Mouse (Mus musculus) thymus, adult 2 months (tissue): Measurements from ENCODE around the gene Fam178b. TPM values are rescaled to one million over a fixed set of nuclear protein-coding genes. Genes with fewer than 3 reads are reported as not detected.
A peak's percentile ranks its signal among the peaks of the same experiment; 100 is the strongest.

ENCODE experiments used
- DNase-seq: peaks from one replicate; pipeline ENCODE4 v3.0.0; 2021
- H3K27ac ChIP-seq: fragments of 200-500 bp; 2 replicates; pipeline ENCODE4 v1.5.1; 2012; ENCODE audit warnings: low read length, control low read depth; ENCODE audit not compliant: control insufficient read depth, insufficient read depth
- H3K27me3 ChIP-seq: fragments of 200-500 bp; 2 replicates; pipeline ENCODE4 v1.6.1; 2012; ENCODE audit warnings: mild to moderate bottlenecking, low read length, moderate library complexity, mixed read lengths; ENCODE audit not compliant: control insufficient read depth, insufficient read depth
- H3K36me3 ChIP-seq: fragments of 200-500 bp; 2 replicates; pipeline ENCODE4 v1.6.1; 2012; ENCODE audit warnings: mild to moderate bottlenecking, low read length, moderate library complexity; ENCODE audit not compliant: control insufficient read depth, insufficient read depth
- H3K4me1 ChIP-seq: fragments of 200-500 bp; replicated peaks from 2 replicates; pipeline ENCODE4 v1.6.1; 2012; ENCODE audit warnings: low read length; ENCODE audit not compliant: control insufficient read depth, insufficient read depth
- H3K4me3 ChIP-seq: fragments of 200-500 bp; 2 replicates; pipeline ENCODE4 v1.5.1; 2012; ENCODE audit warnings: mild to moderate bottlenecking, low read length, control low read depth, moderate library complexity; ENCODE audit not compliant: control insufficient read depth, insufficient read depth
- CTCF ChIP-seq: fragments of 200-500 bp; IDR thresholded peaks from 2 replicates; pipeline ENCODE4 v1.5.1; 2012; ENCODE audit warnings: mild to moderate bottlenecking, control low read depth, low read length, moderate library complexity, borderline replicate concordance; ENCODE audit not compliant: control insufficient read depth, poor library complexity, insufficient read depth; ENCODE audit errors: extremely low read depth
- POLR2A ChIP-seq: fragments of 200-500 bp; IDR thresholded peaks from 2 replicates; pipeline ENCODE4 v1.6.1; 2012; ENCODE audit warnings: mild to moderate bottlenecking, low read length, control low read depth, moderate library complexity; ENCODE audit not compliant: control insufficient read depth, poor library complexity, insufficient read depth; ENCODE audit errors: extremely low read depth
- WGBS: fragments of 180-500 bp; shearing (Covaris S2); methylation state at CpG from one replicate; pipeline ENCODE4 v1.1.7; 2018; 5-methylcytosine and 5-hydroxymethylcytosine counted together
- polyA plus RNA-seq: library from polyadenylated mRNA; depleted of rRNA; stranded (reverse); fragments of >200 nt; gene quantifications from 2 replicates; pipeline ENCODE4 v1.2.3, GENCODE M21; 2012

Gene Fam178b
- polyA plus RNA-seq, 1 experiment: 1.9 TPM

DNA sequence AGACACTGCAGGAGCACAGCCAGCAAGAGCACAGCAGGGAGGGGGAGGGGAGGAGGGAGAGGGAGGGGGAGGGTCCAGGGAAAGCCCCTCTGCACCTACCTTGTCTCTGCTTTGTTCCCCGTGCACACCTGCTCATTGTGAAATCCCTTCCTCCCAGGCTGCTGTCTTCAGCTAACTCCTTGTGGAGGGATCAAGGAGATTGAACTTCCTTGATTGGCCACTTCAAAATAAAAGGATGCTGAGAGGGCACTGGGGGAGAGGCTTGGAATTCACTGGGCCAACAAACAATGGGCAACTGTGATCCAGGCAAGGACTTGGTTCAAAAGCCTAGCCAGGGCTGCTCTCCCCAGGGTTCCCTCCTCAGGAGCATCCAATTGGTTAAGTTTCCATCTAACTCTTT is 89.9 kb downstream of the Fam178b start:
- TF ChIP-seq CTCF: no peak
- no peak for TF ChIP-seq POLR2A
- Histone ChIP-seq H3K27ac (no peak overlapping the region), H3K27me3 (no peaks in the 10 kb centered on the region), H3K4me1 (peaks cover 73% of the 10 kb centered on the region), H3K4me3 (no peak overlapping the region), H3K36me3 (no peaks in the 10 kb centered on the region)
- 40% methylated on average over 1 of the region's 1 CpGs for WGBS
- DNase-seq: no peak

GRCm38 (mm10) chr1:36591408-36591807 is 91.6 kb downstream of the Fam178b start:
- no peak for TF ChIP-seq POLR2A
- 3% methylated on average over 2 of the region's 2 CpGs for WGBS
- Histone ChIP-seq H3K4me3 (0 out of 2 replicates have a peak overlapping the region, but pooled peaks have one; percentile 7), H3K36me3 (no peaks in the 10 kb centered on the region), H3K27me3 (no peaks in the 10 kb centered on the region), H3K27ac (peak overlapping the region; percentile 43; the same call in 1 of the 2 replicates), H3K4me1 (peaks cover 68% of the 10 kb centered on the region)
- DNase-seq: peak; percentile 42

- DNase-seq: no peak
- 59% methylated on average over 9 of the region's 9 CpGs for WGBS
- peaks cover 60% of the 10 kb centered on the region for H3K4me1 ChIP-seq
- H3K4me3 ChIP-seq: no peak overlapping the region
- H3K27ac ChIP-seq: no peak overlapping the region
- H3K27me3 ChIP-seq: no peaks in the 10 kb centered on the region
- no peaks in the 10 kb centered on the region for H3K36me3 ChIP-seq
- TF ChIP-seq CTCF: no peak
- TF ChIP-seq POLR2A: no peak
Observed at GRCm38 (mm10) chr1:36590664-36591063, 92.3 kb downstream of the Fam178b start.

GRCm38 (mm10) chr1:36589486-36589885 is 93.5 kb downstream of the Fam178b start:
- H3K4me3 ChIP-seq: no peak overlapping the region
- peaks cover 54% of the 10 kb centered on the region for H3K4me1 ChIP-seq
- WGBS: 89% methylated on average over 6 of the region's 6 CpGs
- no peak for DNase-seq
- H3K36me3 ChIP-seq: no peaks in the 10 kb centered on the region
- TF ChIP-seq POLR2A: no peak
- TF ChIP-seq CTCF: no peak
- no peak overlapping the region for H3K27ac ChIP-seq
- H3K27me3 ChIP-seq: no peaks in the 10 kb centered on the region

- Histone ChIP-seq H3K4me3 (no peak overlapping the region), H3K27me3 (no peaks in the 10 kb centered on the region), H3K27ac (no peak overlapping the region), H3K4me1 (peaks cover 47% of the 10 kb centered on the region), H3K36me3 (no peaks in the 10 kb centered on the region)
- WGBS: 87% methylated on average over 13 of the region's 13 CpGs
- no peak for TF ChIP-seq POLR2A
- no peak for TF ChIP-seq CTCF
- DNase-seq: no peak
Observed at GRCm38 (mm10) chr1:36588476-36589450, 94.2 kb downstream of the Fam178b start.

- Histone ChIP-seq H3K4me1 (peaks cover 44% of the 10 kb centered on the region), H3K4me3 (no peak overlapping the region), H3K27me3 (no peaks in the 10 kb centered on the region), H3K36me3 (no peaks in the 10 kb centered on the region), H3K27ac (no peak overlapping the region)
- DNase-seq: no peak
- WGBS: 92% methylated on average over 6 of the region's 6 CpGs
- TF ChIP-seq CTCF (no peak), POLR2A (no peak)
Observed at GRCm38 (mm10) chr1:36587860-36588259, 95.1 kb downstream of the Fam178b start.
